Mouse (Mus musculus): ENCODE data around the gene Ing5. TPM values are rescaled to one million over a fixed set of nuclear protein-coding genes. Genes with fewer than 3 reads are reported as not detected.
"Not testable (repeated sequence)": the region's sequence is repeated elsewhere in the genome, so short reads cannot be mapped to it uniquely, and the experiment has no call there.

Ing5 gene
- polyA plus RNA-seq, 1 experiment = 6.1 TPM

DNA sequence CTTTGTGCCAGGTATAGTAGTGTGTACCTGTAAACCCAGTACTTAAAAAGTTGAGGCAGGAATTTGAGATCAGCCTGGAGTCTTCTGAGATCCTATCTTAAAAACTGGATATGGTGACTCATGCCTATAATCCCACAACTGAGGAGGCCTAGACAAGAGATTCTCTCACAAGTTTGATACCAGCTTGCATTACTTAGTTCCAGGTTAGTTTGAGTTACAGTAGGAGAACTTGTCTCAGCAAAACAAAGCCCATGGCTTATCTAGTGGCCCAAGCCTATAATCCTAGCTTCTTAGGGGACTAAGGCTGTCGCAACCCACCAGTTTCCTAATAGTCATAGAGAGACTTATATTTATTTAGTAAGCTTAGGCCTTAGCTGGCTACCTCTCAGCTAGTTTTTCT lies 43.7 kb upstream of the Ing5 start:
- H3K79me3 ChIP-seq (ENCODE audit: low read depth) = peaks cover 71% of the 10 kb centered on the region
- H3K79me2 ChIP-seq (ENCODE audit: control insufficient read depth, insufficient read depth) = peaks cover 98% of the 10 kb centered on the region
- H3ac ChIP-seq (ENCODE audit: control insufficient read depth, insufficient read length, low read depth) = no peak overlapping the region
- H3K27me3 ChIP-seq (ENCODE audit: control insufficient read depth, insufficient read depth, insufficient read length) = no peaks in the 10 kb centered on the region
- H3K4me3 ChIP-seq (ENCODE audit: insufficient read depth, poor library complexity, severe bottlenecking) = no peak overlapping the region
- H3K36me3 ChIP-seq (ENCODE audit: control insufficient read depth, insufficient read depth) = no peaks in the 10 kb centered on the region
- no peak for TF ChIP-seq USF1 (IDR thresholded peaks at IDR 0.05; ENCODE audit: low read depth)
- no peak for TF ChIP-seq MYOG (IDR thresholded peaks at IDR 0.05; ENCODE audit: control insufficient read depth, extremely low read depth, insufficient read length)
- TF ChIP-seq CTCF (IDR thresholded peaks at IDR 0.05; ENCODE audit: control insufficient read depth, insufficient read depth, insufficient read length) = no peak
- no peak for TF ChIP-seq MYOD1 (IDR thresholded peaks at IDR 0.05; ENCODE audit: control insufficient read depth, insufficient read length, low read depth)
- no peak for TF ChIP-seq FOSL1 (IDR thresholded peaks at IDR 0.05; ENCODE audit: insufficient read depth, low read length, poor library complexity, severe bottlenecking)
- TF ChIP-seq CEBPB (IDR thresholded peaks at IDR 0.05; ENCODE audit: low read depth) = no peak
- no peak for TF ChIP-seq MAX (IDR thresholded peaks at IDR 0.05)

DNA sequence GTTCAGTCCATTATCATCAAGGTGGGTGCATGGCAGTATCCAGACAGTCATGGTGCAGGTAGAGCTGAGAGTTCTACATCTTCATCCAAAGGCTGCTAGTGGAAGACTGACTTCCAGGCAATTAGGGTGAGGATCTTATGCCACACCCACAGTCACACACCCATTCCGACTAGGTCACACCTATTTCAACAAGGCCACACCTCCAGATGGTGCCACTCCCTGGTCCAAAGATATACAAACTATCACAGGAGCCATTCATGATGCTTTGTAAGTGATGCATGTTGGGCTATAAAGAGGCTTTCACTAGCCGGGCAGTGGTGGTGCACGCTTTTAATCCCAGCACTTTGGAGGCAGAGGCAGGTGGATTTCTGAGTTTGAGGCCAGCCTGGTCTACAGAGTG lies 40.2 kb upstream of the Ing5 start:
- H3ac ChIP-seq (ENCODE audit: control insufficient read depth, insufficient read length, low read depth); H3K4me3 ChIP-seq (ENCODE audit: insufficient read depth, poor library complexity, severe bottlenecking); H3K36me3 ChIP-seq (ENCODE audit: control insufficient read depth, insufficient read depth); H3K27me3 ChIP-seq (ENCODE audit: control insufficient read depth, insufficient read depth, insufficient read length): not testable (repeated sequence)
- Histone ChIP-seq H3K79me3 (ENCODE audit: low read depth) (peaks cover 67% of the 10 kb centered on the region), H3K79me2 (ENCODE audit: control insufficient read depth, insufficient read depth) (peaks cover 97% of the 10 kb centered on the region)

DNA sequence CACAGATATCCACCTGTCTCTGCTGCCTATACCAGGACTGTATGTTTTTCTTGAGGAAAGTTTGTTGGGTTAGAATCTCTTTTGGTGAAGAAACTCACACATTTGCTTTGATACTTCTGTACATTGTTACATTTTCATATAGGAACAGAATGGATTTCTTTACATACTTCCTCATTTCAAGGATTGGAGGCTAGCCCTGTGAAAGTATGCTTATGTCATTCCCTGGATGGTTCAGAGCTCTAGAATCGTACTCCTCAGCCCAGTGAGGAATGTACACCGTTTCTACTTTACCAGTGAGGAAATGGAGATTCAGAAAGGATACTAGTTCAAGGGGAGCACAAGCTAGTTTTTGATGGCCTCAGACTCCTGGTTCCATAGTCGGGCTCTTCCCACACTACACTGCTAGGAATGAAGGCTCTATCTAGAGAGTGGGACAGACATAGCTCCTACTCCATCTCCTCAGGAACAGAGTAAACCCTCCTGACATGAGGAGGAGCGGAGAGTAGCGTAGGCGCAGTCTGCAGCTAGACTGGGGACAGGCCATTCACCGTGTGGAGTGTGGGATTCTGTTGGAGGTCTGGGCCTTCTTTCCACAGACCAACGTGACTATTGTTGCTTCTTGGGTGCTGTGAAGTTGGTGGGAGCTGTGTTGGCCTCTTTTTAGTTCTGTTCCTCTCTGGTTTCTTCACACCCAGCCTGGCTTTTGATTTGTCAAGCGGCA lies 38.7 kb upstream of the Ing5 start:
- peaks cover 17% of the 10 kb centered on the region for H3K36me3 ChIP-seq (ENCODE audit: control insufficient read depth, insufficient read depth)
- no peak overlapping the region for H3ac ChIP-seq (ENCODE audit: control insufficient read depth, insufficient read length, low read depth)
- TF ChIP-seq MYOD1 (IDR thresholded peaks at IDR 0.05; ENCODE audit: control insufficient read depth, insufficient read length, low read depth) = no peak
- no peak for TF ChIP-seq FOSL1 (IDR thresholded peaks at IDR 0.05; ENCODE audit: insufficient read depth, low read length, poor library complexity, severe bottlenecking)
- no peak for TF ChIP-seq CTCF (IDR thresholded peaks at IDR 0.05; ENCODE audit: control insufficient read depth, insufficient read depth, insufficient read length)
- no peak for TF ChIP-seq USF1 (IDR thresholded peaks at IDR 0.05; ENCODE audit: low read depth)
- no peak for TF ChIP-seq MYOG (IDR thresholded peaks at IDR 0.05; ENCODE audit: control insufficient read depth, extremely low read depth, insufficient read length)
- no peak for TF ChIP-seq MAX (IDR thresholded peaks at IDR 0.05)
- no peak for TF ChIP-seq CEBPB (IDR thresholded peaks at IDR 0.05; ENCODE audit: low read depth)
- no peak overlapping the region for H3K4me3 ChIP-seq (ENCODE audit: insufficient read depth, poor library complexity, severe bottlenecking)
- no peaks in the 10 kb centered on the region for H3K27me3 ChIP-seq (ENCODE audit: control insufficient read depth, insufficient read depth, insufficient read length)
- H3K79me3 ChIP-seq (ENCODE audit: low read depth) = peaks cover 64% of the 10 kb centered on the region
- H3K79me2 ChIP-seq (ENCODE audit: control insufficient read depth, insufficient read depth) = peaks cover 83% of the 10 kb centered on the region

DNA sequence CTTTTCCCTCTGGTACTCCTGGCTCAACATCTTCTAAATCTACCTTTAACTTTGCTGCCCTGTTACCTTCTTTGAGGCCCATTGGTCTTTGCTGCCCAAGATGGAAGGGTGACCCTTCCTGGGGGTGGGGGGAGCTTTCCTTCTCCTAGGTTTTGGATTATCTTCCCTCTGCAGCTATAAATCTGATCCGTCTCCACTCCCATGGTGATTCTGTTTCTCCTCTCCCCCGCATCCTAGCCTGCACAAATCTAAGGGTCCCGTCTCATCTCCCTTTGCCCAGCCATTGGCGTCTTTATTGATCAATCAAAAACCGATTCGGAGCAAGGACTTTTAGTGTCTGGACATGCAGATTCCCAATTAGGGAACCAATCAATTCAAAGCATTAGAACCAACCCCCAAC lies 36.2 kb upstream of the Ing5 start:
- TF ChIP-seq MYOD1 (IDR thresholded peaks at IDR 0.05; ENCODE audit: control insufficient read depth, insufficient read length, low read depth) (no peak), CTCF (IDR thresholded peaks at IDR 0.05; ENCODE audit: control insufficient read depth, insufficient read depth, insufficient read length) (no peak), MYOG (IDR thresholded peaks at IDR 0.05; ENCODE audit: control insufficient read depth, extremely low read depth, insufficient read length) (no peak), USF1 (IDR thresholded peaks at IDR 0.05; ENCODE audit: low read depth) (no peak), MAX (IDR thresholded peaks at IDR 0.05) (no peak), CEBPB (IDR thresholded peaks at IDR 0.05; ENCODE audit: low read depth) (no peak), FOSL1 (IDR thresholded peaks at IDR 0.05; ENCODE audit: insufficient read depth, low read length, poor library complexity, severe bottlenecking) (no peak)
- Histone ChIP-seq H3K36me3 (ENCODE audit: control insufficient read depth, insufficient read depth) (peaks cover 21% of the 10 kb centered on the region), H3K27me3 (ENCODE audit: control insufficient read depth, insufficient read depth, insufficient read length) (no peaks in the 10 kb centered on the region), H3ac (ENCODE audit: control insufficient read depth, insufficient read length, low read depth) (no peak overlapping the region), H3K79me2 (ENCODE audit: control insufficient read depth, insufficient read depth) (peaks cover 57% of the 10 kb centered on the region), H3K4me3 (ENCODE audit: insufficient read depth, poor library complexity, severe bottlenecking) (no peak overlapping the region), H3K79me3 (ENCODE audit: low read depth) (peaks cover 49% of the 10 kb centered on the region)

- no peak for TF ChIP-seq MAX (IDR thresholded peaks at IDR 0.05)
- TF ChIP-seq MYOD1 (IDR thresholded peaks at IDR 0.05; ENCODE audit: control insufficient read depth, insufficient read length, low read depth) = no peak
- no peak for TF ChIP-seq MYOG (IDR thresholded peaks at IDR 0.05; ENCODE audit: control insufficient read depth, extremely low read depth, insufficient read length)
- TF ChIP-seq FOSL1 (IDR thresholded peaks at IDR 0.05; ENCODE audit: insufficient read depth, low read length, poor library complexity, severe bottlenecking) = no peak
- no peak for TF ChIP-seq CEBPB (IDR thresholded peaks at IDR 0.05; ENCODE audit: low read depth)
- TF ChIP-seq CTCF (IDR thresholded peaks at IDR 0.05; ENCODE audit: control insufficient read depth, insufficient read depth, insufficient read length) = no peak
- no peak for TF ChIP-seq USF1 (IDR thresholded peaks at IDR 0.05; ENCODE audit: low read depth)
- Histone ChIP-seq H3K79me3 (ENCODE audit: low read depth) (peaks cover 36% of the 10 kb centered on the region), H3K79me2 (ENCODE audit: control insufficient read depth, insufficient read depth) (peaks cover 36% of the 10 kb centered on the region), H3K4me3 (ENCODE audit: insufficient read depth, poor library complexity, severe bottlenecking) (no peak overlapping the region), H3ac (ENCODE audit: control insufficient read depth, insufficient read length, low read depth) (no peak overlapping the region), H3K36me3 (ENCODE audit: control insufficient read depth, insufficient read depth) (peaks cover 37% of the 10 kb centered on the region), H3K27me3 (ENCODE audit: control insufficient read depth, insufficient read depth, insufficient read length) (no peaks in the 10 kb centered on the region)
Observed at GRCm38 (mm10) chr1:93769901-93770300, 33.9 kb upstream of the Ing5 start.

DNA sequence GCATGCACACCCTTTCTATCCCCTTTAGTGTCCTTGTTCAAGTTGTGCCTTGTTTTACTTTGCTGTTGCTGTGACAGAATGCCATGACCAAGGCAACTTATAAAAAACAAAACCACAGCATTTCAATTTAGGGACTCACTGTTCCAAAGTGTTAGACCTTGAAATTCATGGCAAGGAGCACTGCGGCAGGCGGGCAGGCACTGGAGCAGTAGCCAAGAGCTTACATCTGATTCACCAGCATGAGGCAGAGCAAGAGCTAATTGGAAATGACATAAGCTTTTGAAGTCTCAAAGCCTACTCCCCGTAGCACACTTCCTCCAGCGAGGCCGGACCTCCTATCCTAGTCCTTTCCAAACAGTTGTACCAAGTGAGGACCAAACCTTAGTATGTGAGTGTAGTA lies 27.1 kb upstream of the Ing5 start:
- TF ChIP-seq CEBPB (IDR thresholded peaks at IDR 0.05; ENCODE audit: low read depth) = no peak
- no peak for TF ChIP-seq USF1 (IDR thresholded peaks at IDR 0.05; ENCODE audit: low read depth)
- TF ChIP-seq MAX (IDR thresholded peaks at IDR 0.05) = no peak
- H3K79me2 ChIP-seq (ENCODE audit: control insufficient read depth, insufficient read depth) = no peaks in the 10 kb centered on the region
- H3ac ChIP-seq (ENCODE audit: control insufficient read depth, insufficient read length, low read depth) = no peak overlapping the region
- no peak overlapping the region for H3K4me3 ChIP-seq (ENCODE audit: insufficient read depth, poor library complexity, severe bottlenecking)
- peaks cover 2% of the 10 kb centered on the region for H3K79me3 ChIP-seq (ENCODE audit: low read depth)
- H3K36me3 ChIP-seq (ENCODE audit: control insufficient read depth, insufficient read depth) = peaks cover 56% of the 10 kb centered on the region
- no peaks in the 10 kb centered on the region for H3K27me3 ChIP-seq (ENCODE audit: control insufficient read depth, insufficient read depth, insufficient read length)
